Mouse (Mus musculus) intestine, embryonic 15.5 days (tissue): ENCODE results near the gene Rab35. TPM values are rescaled to one million over a fixed set of nuclear protein-coding genes. Genes with fewer than 3 reads are reported as not detected.
A peak's percentile ranks its signal among the peaks of the same experiment; 100 is the strongest.

Experiments used
- ATAC-seq: fragments of 200-750 bp; cut with Nextera tagmentation; 2 replicates; pipeline ENCODE4 v1.8.0; 2017; ENCODE audit warnings: moderate TSS enrichment, moderate library complexity
- H3K27ac ChIP-seq: fragments of 300-500 bp; sonication (generic); 2 replicates; pipeline ENCODE4 v1.5.1; 2015; ENCODE audit warnings: mild to moderate bottlenecking, inconsistent platforms
- H3K27me3 ChIP-seq: fragments of 300-500 bp; sonication (generic); replicated peaks from 2 replicates; pipeline ENCODE4 v1.6.1; 2015; ENCODE audit warnings: inconsistent platforms
- H3K36me3 ChIP-seq: fragments of 300-500 bp; sonication (generic); 2 replicates; pipeline ENCODE4 v1.6.1; 2015; ENCODE audit warnings: inconsistent platforms
- H3K4me1 ChIP-seq: fragments of 300-500 bp; sonication (generic); replicated peaks from 2 replicates; pipeline ENCODE4 v1.6.1; 2015; ENCODE audit warnings: inconsistent platforms
- H3K4me2 ChIP-seq: fragments of 300-500 bp; sonication (generic); replicated peaks from 2 replicates; pipeline ENCODE4 v1.6.1; 2015; ENCODE audit warnings: mild to moderate bottlenecking, inconsistent platforms
- H3K4me3 ChIP-seq: fragments of 300-500 bp; sonication (generic); replicated peaks from 2 replicates; pipeline ENCODE4 v1.5.1; 2015; ENCODE audit warnings: inconsistent platforms
- H3K9ac ChIP-seq: fragments of 300-500 bp; sonication (generic); 2 replicates; pipeline ENCODE4 v1.6.1; 2015; ENCODE audit warnings: inconsistent platforms
- H3K9me3 ChIP-seq: fragments of 300-500 bp; sonication (generic); 2 replicates; pipeline ENCODE4 v1.6.1; 2016; ENCODE audit warnings: inconsistent platforms
- WGBS: fragments of 180-500 bp; shearing (Covaris S2); methylation state at CpG from one replicate; pipeline ENCODE4 v1.1.7; 2015; 5-methylcytosine and 5-hydroxymethylcytosine counted together
- polyA plus RNA-seq: library from polyadenylated mRNA; unstranded; fragments of >200 nt; fragmentation: Nextera tagmentation; extraction: Ambion mirVana; gene quantifications from 2 replicates; pipeline ENCODE4 v1.2.1, GENCODE M21; 2015

Gene Rab35
- polyA plus RNA-seq, 1 experiment from 2014 or later, result 16.5 TPM

DNA sequence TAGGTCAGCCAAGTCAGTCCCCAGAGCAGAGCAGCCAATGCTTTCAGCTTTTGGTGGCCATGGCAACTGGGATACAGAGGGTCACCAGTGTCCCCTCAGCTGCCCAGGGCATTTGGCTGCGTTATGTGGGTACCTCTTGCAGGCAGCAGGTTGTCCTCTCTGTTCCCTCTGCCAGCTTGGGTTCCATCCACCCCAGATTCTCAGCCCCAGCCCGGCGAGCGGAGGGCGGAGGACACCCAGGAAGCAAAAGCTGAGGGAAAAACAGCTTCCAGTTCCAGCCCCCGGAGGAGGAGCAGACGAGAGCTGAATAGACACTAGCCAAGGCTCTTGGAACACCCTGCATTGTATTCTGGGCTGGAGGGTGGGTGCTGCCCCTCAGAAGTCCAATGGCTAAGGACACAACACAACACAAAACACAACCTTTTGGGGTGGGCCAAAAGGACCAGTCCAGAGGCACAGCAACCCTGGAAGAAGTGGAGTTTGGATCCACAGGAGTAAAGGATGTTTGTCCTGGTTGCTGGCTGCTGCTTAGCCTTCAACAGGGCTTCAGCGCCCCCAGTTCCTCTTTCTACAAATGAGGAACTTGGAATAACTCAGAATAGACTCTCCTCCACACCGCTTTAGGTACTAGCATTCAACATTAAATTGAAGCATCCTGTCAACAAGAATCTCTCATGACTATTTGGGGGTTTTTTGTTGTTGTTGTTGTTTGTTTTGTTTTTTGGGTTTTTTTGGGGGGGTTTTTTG, 7.8 kb upstream of the Rab35 start:
- Histone ChIP-seq H3K9ac (no peak overlapping the region), H3K9me3 (no peaks in the 10 kb centered on the region), H3K36me3 (peaks cover 18% of the 10 kb centered on the region), H3K27ac (no peak overlapping the region), H3K27me3 (no peaks in the 10 kb centered on the region), H3K4me1 (no peaks in the 10 kb centered on the region), H3K4me3 (no peak overlapping the region), H3K4me2 (no peak overlapping the region)
- 86% methylated on average over 9 of the region's 9 CpGs for WGBS
- ATAC-seq, result no peak

DNA sequence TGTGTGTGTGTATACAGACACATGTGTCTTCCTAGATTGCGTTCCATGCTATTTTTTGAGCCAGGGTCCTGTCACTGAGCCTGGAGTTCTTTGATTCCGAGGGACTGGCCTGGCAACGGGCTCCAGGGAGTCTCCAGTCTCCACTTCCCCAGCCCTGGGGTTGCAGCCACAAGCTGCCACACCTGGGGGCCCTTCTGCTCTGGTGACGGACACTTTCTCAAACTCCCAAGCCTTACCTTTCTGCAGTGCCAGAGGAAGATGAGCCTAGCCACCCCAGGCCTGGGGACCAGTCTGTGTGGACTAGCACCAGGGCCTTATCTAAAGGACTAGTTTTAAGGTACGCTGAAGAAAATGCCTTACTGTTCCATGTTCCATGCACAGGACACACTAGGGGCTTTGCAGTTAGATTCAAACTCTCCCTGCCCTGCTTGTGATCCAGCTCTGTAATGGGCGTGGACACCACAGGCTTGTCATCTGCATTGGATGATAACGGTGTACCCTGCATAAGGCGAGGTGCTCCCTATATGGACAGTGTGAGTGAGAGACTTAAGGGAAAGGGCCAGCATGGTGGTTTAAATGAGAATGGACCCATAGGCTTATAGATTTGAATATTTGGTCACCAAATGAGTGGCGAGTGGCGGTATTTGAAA, 5.3 kb upstream of the Rab35 start:
- no peak overlapping the region for H3K9ac ChIP-seq
- 88% methylated on average over 10 of the region's 10 CpGs for WGBS
- H3K4me2 ChIP-seq, result no peak overlapping the region
- ATAC-seq, result no peak
- no peak overlapping the region for H3K4me3 ChIP-seq
- H3K27me3 ChIP-seq, result no peaks in the 10 kb centered on the region
- 0 out of 2 replicates have a peak, but pooled peaks cover 7% of the 10 kb centered on the region for H3K4me1 ChIP-seq
- H3K36me3 ChIP-seq, result no peaks in the 10 kb centered on the region
- no peak overlapping the region for H3K27ac ChIP-seq
- H3K9me3 ChIP-seq, result no peaks in the 10 kb centered on the region

- Histone ChIP-seq H3K4me2 (no peak overlapping the region), H3K27ac (no peak overlapping the region), H3K4me1 (peaks cover 14% of the 10 kb centered on the region; the same call in 1 of the 2 replicates), H3K9me3 (no peaks in the 10 kb centered on the region), H3K9ac (no peak overlapping the region), H3K36me3 (no peaks in the 10 kb centered on the region), H3K27me3 (no peaks in the 10 kb centered on the region), H3K4me3 (no peak overlapping the region)
- ATAC-seq, result no peak
- 62% methylated on average over 8 of the region's 8 CpGs for WGBS
Observed at GRCm38 (mm10) chr5:115628083-115628482, 3.6 kb upstream of the Rab35 start.

- no peak overlapping the region for H3K4me3 ChIP-seq
- no peaks in the 10 kb centered on the region for H3K27me3 ChIP-seq
- H3K9me3 ChIP-seq, result no peaks in the 10 kb centered on the region
- H3K4me2 ChIP-seq, result no peak overlapping the region
- H3K36me3 ChIP-seq, result no peaks in the 10 kb centered on the region
- ATAC-seq, result no peak
- H3K27ac ChIP-seq, result no peak overlapping the region
- H3K9ac ChIP-seq, result no peak overlapping the region
- WGBS, result 81% methylated on average over 4 of the region's 4 CpGs
- peaks cover 19% of the 10 kb centered on the region; the same call in 1 of the 2 replicates for H3K4me1 ChIP-seq
Observed at GRCm38 (mm10) chr5:115629672-115630071, 2.0 kb upstream of the Rab35 start.

DNA sequence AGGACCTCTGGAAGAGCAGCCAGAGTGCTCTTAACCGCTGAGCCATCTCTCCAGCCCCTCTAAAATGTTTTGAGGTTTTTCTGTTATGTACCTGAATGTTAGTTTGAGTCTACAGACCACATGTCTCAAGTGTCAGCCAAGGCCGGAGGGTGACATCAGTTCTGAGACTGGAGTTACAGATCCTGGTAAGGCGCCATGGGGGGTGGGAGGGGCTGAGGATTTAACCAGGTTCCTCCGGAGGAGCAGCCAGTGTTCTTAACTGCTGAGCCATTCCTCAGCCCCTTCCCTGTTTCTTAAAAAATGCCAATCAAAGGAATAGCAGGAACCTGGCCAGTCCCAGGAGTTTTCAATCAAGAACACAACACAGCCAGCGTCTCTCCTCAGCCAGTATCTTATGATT, 1.4 kb upstream of the Rab35 start:
- no peaks in the 10 kb centered on the region for H3K27me3 ChIP-seq
- H3K27ac ChIP-seq, result no peak overlapping the region
- H3K9ac ChIP-seq, result no peak overlapping the region
- no peaks in the 10 kb centered on the region for H3K9me3 ChIP-seq
- H3K4me1 ChIP-seq, result peaks cover 21% of the 10 kb centered on the region; the same call in 1 of the 2 replicates
- ATAC-seq, result no peak
- 0 out of 2 replicates have a peak overlapping the region, but pooled peaks have one; percentile 79 for H3K4me2 ChIP-seq
- no peak overlapping the region for H3K4me3 ChIP-seq
- 56% methylated on average over 5 of the region's 5 CpGs for WGBS
- no peaks in the 10 kb centered on the region for H3K36me3 ChIP-seq

DNA sequence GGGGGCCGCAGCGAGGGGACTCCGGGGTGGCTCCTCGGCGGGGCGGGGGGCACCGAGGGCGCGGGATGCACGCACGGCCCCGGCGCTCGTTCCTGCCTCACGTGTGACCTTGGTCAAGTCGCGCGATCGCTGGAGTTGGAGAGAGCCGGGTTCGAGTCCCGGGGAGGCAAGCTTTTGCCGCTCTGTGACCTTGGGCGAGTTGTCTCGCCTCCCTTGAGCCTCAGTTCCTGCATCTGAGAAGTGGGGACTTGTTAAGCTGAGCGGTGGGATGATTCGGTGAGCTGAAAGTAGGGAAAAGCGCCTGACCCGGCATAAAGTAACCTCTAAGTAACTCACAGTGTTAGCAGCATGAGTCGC, 628 bp downstream of the Rab35 start:
- Histone ChIP-seq H3K9ac (peak overlapping the region; percentile 87), H3K4me1 (peaks cover 24% of the 10 kb centered on the region; the same call in 1 of the 2 replicates), H3K27me3 (no peaks in the 10 kb centered on the region), H3K36me3 (no peaks in the 10 kb centered on the region), H3K4me3 (peak overlapping the region; percentile 86), H3K9me3 (no peaks in the 10 kb centered on the region), H3K4me2 (peak overlapping the region; percentile 79), H3K27ac (peak overlapping the region; percentile 86)
- WGBS, result 2% methylated on average over 30 of the region's 30 CpGs
- 0 out of 2 replicates have a peak, but pooled peaks have one; percentile 6 for ATAC-seq

DNA sequence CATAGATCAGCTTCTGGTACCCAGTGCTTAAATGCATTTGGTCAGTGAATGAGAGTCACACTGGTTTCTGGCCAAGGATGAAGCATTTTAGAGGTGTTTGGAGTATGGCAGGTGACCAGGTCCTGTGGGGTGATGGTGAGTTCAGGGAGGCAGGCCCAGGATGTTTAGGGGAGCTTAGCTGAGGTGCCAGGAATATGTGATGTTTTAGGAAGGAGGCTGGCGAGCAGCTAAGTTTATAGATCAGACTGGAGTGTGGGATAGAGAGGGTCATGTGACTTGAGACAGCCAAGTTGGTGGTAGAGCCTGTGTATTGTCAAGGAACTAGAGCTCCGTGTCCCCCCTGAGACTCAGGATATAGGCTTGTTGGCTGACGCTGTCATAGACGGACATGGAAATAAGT, 1.4 kb downstream of the Rab35 start:
- Histone ChIP-seq H3K4me1 (peaks cover 24% of the 10 kb centered on the region; the same call in 1 of the 2 replicates), H3K36me3 (no peaks in the 10 kb centered on the region; the same call in 1 of the 2 replicates), H3K27me3 (no peaks in the 10 kb centered on the region), H3K9me3 (no peaks in the 10 kb centered on the region), H3K4me3 (peak overlapping the region; percentile 86), H3K9ac (no peak overlapping the region), H3K27ac (no peak overlapping the region), H3K4me2 (peak overlapping the region; percentile 79)
- WGBS, result 42% methylated on average over 4 of the region's 4 CpGs
- ATAC-seq, result no peak

- H3K27ac ChIP-seq, result no peak overlapping the region
- no peak overlapping the region for H3K4me3 ChIP-seq
- H3K4me1 ChIP-seq, result peaks cover 24% of the 10 kb centered on the region; the same call in 1 of the 2 replicates
- H3K4me2 ChIP-seq, result no peak overlapping the region
- no peak overlapping the region for H3K9ac ChIP-seq
- no peaks in the 10 kb centered on the region for H3K9me3 ChIP-seq
- no peak for ATAC-seq
- 86% methylated on average over 8 of the region's 8 CpGs for WGBS
- H3K27me3 ChIP-seq, result no peaks in the 10 kb centered on the region
- H3K36me3 ChIP-seq, result peaks cover 4% of the 10 kb centered on the region; the same call in 1 of the 2 replicates
Observed at GRCm38 (mm10) chr5:115634046-115634445, 2.3 kb downstream of the Rab35 start.

DNA sequence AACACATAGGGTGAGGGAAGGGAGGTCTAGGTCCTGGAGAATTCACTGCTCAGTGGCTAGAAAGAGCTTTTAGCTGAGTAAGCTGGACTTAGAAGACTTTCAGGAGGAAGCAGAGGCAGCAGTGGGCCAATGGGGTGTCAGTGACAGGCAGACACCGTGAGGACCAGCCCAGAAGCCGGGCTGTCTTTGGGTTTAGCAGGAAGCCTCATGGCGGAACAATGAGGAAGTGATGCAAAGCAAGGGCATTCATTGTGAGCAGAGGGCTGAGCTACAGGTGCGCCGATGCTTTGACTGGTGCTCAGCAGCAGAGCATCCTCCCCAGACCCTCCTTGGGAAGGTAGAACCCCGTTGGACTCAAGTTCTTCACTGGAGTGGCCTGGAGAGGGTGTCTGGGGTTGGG, 3.8 kb downstream of the Rab35 start:
- no peaks in the 10 kb centered on the region for H3K27me3 ChIP-seq
- H3K36me3 ChIP-seq, result peaks cover 16% of the 10 kb centered on the region
- no peak for ATAC-seq
- H3K27ac ChIP-seq, result no peak overlapping the region
- H3K9me3 ChIP-seq, result no peaks in the 10 kb centered on the region
- H3K4me2 ChIP-seq, result no peak overlapping the region
- H3K4me1 ChIP-seq, result peaks cover 22% of the 10 kb centered on the region; the same call in 1 of the 2 replicates
- 75% methylated on average over 6 of the region's 6 CpGs for WGBS
- H3K9ac ChIP-seq, result no peak overlapping the region
- no peak overlapping the region for H3K4me3 ChIP-seq

GRCm38 (mm10) chr5:115644192-115644591, 12.5 kb downstream of the Rab35 start:
- ATAC-seq, result peak; percentile 34; the same call in 1 of the 2 replicates
- H3K4me2 ChIP-seq, result no peak overlapping the region
- H3K4me1 ChIP-seq, result no peaks in the 10 kb centered on the region
- no peak overlapping the region for H3K9ac ChIP-seq
- no peak overlapping the region for H3K4me3 ChIP-seq
- no peak overlapping the region for H3K27ac ChIP-seq
- H3K27me3 ChIP-seq, result no peaks in the 10 kb centered on the region
- H3K9me3 ChIP-seq, result no peaks in the 10 kb centered on the region
- peaks cover 55% of the 10 kb centered on the region for H3K36me3 ChIP-seq
- WGBS, result 74% methylated on average over 9 of the region's 9 CpGs

DNA sequence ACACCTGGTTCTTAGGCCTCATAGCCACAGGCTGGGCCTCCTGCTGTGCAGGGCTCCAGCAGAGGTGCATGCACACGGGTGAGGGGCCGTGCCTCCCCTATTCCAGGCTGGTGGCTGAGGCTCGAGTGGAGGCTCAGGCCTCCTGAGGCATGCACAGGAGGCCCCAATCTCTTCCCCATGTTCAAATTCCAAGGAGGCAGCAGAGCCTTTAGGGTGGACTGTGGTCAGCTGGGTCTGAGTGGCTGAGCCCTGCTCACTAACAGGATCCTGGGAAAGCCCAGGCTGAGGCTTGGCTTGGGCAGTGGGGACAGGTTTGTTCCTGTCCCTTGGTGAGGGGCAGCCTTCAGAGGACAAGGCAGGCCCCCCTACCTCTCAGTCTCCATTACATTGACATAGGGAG, 17.2 kb downstream of the Rab35 start:
- Histone ChIP-seq H3K9me3 (no peaks in the 10 kb centered on the region), H3K36me3 (peaks cover 26% of the 10 kb centered on the region), H3K4me2 (no peak overlapping the region), H3K9ac (no peak overlapping the region), H3K27me3 (no peaks in the 10 kb centered on the region), H3K27ac (no peak overlapping the region), H3K4me1 (peaks cover 9% of the 10 kb centered on the region; the same call in 1 of the 2 replicates), H3K4me3 (no peak overlapping the region)
- 74% methylated on average over 3 of the region's 3 CpGs for WGBS
- ATAC-seq, result no peak

DNA sequence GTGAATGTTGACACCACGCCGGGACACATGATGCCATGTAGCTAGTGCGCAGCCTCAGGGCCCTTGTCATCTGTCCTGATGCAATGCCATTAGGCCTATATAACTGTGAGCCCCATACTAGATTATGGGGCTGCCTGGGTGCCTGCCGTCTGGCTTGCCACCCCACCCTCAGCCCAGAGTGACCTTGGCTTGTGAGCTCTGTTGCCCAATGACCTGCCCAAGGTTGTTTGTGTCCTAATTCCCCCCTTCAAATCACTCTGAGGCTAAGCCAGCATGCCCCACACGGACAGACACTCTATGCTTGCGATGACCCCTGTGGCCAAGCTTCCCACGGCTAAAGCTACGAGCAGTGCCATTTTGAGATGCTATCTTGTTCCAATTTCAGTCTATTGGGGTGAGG, 18.0 kb downstream of the Rab35 start:
- no peaks in the 10 kb centered on the region for H3K9me3 ChIP-seq
- peaks cover 9% of the 10 kb centered on the region; the same call in 1 of the 2 replicates for H3K4me1 ChIP-seq
- ATAC-seq, result no peak
- no peak overlapping the region for H3K9ac ChIP-seq
- H3K36me3 ChIP-seq, result peaks cover 19% of the 10 kb centered on the region
- WGBS, result 82% methylated on average over 8 of the region's 8 CpGs
- no peak overlapping the region for H3K27ac ChIP-seq
- H3K4me3 ChIP-seq, result no peak overlapping the region
- H3K4me2 ChIP-seq, result no peak overlapping the region
- H3K27me3 ChIP-seq, result no peaks in the 10 kb centered on the region
